Mouse (Mus musculus) stomach, postnatal 0 days (tissue): ENCODE measurements at regions not wholly inside any gene's neighbourhood (a gene's known extent, or its start where the extent isn't known, plus 50 kb on each side); places are given as distances from the start of the nearest gene placed in this dataset.

Experiments
- CTCF ChIP-seq: IDR thresholded peaks from 2 replicates; pipeline ENCODE4 v1.5.1; 2016; ENCODE audit warnings: antibody characterized with exemption, low read depth, mild to moderate bottlenecking, moderate library complexity
- EP300 ChIP-seq: optimal IDR thresholded peaks from 2 replicates; pipeline ENCODE3; 2016; ENCODE audit warnings: antibody characterized with exemption

DNA sequence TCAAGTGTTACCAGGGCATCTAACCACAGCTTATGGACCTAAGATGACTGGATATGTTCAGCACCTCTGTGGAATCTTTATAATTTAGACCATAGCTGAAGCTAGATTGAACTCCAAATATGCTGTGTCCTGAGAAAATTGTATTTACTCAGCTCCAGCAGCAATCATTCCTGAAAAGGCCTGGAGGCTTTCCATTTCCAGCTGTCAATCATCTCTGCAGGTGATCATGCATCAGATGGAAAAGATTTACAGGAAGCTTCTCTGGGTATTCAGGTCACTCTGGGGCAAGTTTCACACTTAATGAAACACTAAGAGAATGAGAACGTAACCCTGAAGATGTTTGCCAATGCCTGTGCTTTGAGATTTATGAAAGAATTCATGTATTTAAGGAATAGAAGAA, 502.1 kb downstream of the Basp1 start:
- TF ChIP-seq CTCF, result no peak
- no peak for TF ChIP-seq EP300
